Mouse (Mus musculus) hindlimb bud, embryonic 11.5 days (tissue): Measurements from ENCODE around the gene Map3k13.

ENCODE experiments used
- DNase-seq: peaks from one replicate; pipeline ENCODE4 v3.0.0-alpha.2; 2012; ENCODE audit warnings: low read depth, low spot score; ENCODE audit errors: extremely low spot score

Map3k13 gene

GRCm38 (mm10) chr16:21848444-21848843, 54.3 kb downstream of the Map3k13 start:
- no peak for DNase-seq

GRCm38 (mm10) chr16:21848847-21849246, 54.7 kb downstream of the Map3k13 start:
- DNase-seq = no peak

GRCm38 (mm10) chr16:21852374-21852773, 58.2 kb downstream of the Map3k13 start:
- DNase-seq = no peak

DNA sequence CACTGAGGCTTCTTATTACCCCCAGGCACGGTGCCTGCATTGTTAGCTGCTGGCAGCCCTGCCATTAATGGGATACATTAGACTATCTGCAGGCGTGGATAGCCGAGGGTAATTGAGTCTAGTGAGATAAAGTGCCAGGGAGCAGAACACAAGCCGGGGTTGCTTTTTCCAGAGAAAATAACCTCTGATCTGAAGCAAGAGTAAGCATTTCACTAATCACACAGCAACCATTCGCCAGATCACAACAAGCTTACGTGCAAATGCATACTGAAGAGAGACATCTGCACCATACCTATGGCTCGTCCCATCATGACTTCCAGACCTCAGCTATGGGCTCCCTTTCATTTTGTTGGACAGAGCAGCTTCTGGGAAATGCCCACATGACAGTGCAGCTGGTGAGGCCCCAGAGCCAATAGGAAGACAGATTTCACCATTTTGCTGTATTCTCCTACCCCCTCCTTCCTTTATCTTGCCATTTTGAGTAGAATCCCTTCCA, 59.3 kb downstream of the Map3k13 start:
- no peak for DNase-seq

DNA sequence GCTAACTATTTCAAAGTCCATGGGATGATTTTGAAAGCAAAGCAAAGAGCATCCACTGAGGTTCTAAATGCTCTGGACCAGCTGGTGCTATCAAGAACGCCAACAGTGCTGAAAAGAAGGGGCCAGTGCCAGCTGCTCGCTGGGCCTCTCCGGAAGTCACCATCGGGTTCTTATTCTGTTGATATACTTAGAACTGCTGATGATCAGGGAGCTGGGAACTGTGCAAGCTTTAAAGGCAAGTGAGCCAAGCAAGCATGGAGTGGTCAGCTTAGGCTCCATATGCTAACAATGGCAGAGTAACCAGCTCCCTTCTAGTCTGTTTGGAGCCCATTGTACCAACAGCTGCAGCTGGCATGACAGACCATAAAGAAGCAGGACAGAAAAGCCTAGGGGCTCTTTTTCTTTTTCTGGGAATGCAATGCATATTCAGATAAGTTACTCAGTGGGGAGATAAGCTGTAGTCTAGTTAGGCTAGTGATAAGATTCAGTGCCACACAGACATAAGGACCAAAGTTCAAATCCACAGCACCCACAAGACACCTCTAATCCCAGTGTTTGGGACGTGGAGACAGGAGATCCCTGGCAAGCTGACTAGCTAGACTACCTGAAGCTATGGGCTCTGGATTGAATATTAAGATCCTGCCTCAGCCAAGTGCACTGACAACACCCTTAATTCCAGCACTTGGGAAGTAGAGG, 60.6 kb downstream of the Map3k13 start:
- DNase-seq = no peak

GRCm38 (mm10) chr16:21856134-21856533, 62.0 kb downstream of the Map3k13 start:
- no peak for DNase-seq

DNA sequence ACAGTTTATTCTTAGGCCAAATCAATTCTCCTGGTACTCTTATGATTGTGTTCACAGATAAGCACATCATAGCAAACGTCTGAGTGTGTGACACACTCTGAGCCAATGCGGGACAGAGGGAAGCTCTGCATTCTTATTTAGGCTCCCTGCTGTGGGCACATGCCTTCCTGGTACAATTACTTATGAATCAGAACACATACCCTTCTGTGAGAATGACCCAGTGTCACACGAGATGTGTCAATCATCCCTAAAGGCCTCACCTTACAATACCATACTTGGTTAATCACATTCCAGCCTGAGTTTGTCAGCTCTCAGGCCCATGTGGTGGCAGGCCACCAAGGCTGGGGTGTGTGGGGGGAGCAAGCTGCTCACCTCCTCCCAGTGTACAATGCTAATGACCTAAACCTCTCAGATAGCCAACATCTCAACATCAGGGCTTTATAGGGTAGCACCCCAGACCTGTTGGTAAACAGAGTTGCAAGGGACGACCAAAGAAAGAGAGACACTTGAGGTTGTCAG, 63.0 kb downstream of the Map3k13 start:
- no peak for DNase-seq

DNA sequence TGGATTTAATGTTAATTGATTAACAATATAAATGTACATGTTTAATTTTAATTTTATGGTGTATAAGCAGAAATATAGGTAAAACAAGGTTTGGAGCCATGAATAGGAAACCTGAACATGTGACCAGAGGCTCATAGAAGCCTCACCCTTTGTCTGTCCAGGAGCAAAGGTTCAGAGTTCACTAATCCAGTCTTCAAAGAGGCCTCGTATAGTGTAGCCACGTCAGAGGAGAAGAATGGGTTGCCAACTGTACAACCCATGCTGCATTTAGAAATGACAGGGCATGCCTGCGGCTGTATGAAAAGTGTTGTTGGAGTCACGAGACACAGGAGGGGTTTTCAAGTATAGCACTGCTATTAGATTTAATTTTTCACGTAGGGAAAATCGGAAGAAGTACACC, 64.0 kb downstream of the Map3k13 start:
- DNase-seq = no peak

DNA sequence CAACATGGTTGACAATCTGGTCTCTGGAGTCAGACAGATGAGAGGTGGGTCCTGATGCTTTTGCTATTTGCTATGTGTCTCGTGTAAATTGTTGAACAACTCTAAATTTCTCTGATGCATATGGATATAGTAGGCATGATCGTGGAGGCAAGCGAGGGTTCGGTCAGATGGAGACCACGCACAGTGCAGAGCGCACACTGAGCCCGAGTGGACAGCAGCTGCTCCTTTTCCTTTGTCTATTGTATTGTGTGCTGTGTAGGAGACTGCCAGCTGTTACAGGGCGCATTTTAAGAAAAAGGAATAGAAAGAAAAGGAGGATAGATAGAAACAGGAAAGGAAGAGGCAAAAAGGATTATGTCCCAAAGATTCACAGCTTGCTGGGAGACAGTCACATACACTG, 64.7 kb downstream of the Map3k13 start:
- DNase-seq = no peak

- DNase-seq = no peak
Observed at GRCm38 (mm10) chr16:21862448-21862847, 68.3 kb downstream of the Map3k13 start.

GRCm38 (mm10) chr16:21865250-21865982, 71.3 kb downstream of the Map3k13 start:
- no peak for DNase-seq

DNA sequence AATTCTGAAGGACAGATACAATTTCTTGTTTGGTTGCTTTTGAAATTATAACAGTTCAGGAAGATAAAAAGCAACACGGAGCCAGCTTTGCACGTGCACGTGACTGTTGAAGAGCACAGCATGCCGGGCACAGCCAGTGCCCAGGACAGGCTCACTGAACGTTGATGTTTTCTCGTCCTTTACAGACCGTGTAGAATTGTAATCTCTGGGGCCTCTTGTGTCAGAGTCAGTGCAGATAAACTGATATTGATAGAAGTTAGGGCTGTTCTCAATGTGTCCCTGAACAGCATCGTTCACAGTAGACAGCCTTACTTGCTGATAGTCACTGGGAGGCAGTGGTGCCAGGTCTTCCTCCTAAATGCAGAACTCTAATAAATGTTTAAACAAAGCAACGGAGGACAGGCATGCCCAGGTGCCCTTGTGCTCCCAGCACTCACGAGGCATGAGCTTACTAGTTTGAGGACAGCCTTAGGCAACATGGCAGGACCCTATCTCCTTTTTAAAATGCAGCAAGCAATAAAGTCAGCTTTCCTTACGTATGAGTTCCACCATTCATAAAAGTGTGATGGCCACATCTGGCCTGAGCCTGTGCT, 71.9 kb downstream of the Map3k13 start:
- no peak for DNase-seq

GRCm38 (mm10) chr16:21867727-21868126, 73.6 kb downstream of the Map3k13 start:
- DNase-seq = no peak

- no peak for DNase-seq
Observed at GRCm38 (mm10) chr16:21868651-21869050, 74.5 kb downstream of the Map3k13 start.

GRCm38 (mm10) chr16:21869879-21870278, 75.7 kb downstream of the Map3k13 start:
- DNase-seq = peak; percentile 83

GRCm38 (mm10) chr16:21877735-21878134, 83.6 kb downstream of the Map3k13 start:
- no peak for DNase-seq

DNA sequence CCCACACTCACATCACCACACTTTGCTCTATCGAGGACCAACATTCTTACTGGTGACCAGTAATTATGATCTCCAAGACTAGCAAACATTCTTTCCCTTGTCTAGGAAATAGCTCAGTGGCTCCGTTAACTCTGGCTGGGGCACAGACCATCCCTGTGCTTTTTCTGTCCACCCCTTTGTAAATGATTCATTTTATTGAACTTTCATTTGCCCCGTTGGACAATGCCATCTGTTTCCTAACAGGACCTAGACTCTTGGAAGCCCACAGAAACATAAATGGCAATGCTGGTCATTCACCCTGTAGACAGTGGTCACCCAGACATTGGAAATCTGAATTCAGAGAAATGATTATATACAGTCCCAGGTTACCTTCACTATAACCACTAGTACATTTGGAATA, 84.7 kb downstream of the Map3k13 start:
- no peak for DNase-seq

DNA sequence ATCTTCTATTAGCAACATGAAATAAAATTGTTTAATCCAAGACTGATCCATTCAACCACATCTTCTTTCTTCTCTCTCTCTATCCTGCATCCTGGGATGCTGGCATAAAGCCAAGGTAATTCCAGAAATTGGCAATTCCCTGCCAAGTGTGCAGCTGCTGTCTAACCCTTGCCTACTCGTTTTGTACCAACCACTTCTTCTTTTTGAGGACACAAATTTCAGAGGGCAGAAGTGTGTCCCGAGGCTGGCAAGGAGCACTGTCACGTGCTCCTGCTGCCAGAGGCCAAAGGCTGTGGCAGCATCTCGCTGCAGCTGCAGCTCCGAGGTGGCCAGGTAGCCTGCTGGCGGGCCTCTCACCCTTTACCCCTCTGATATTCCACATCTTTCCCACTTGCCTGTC, 87.0 kb downstream of the Map3k13 start:
- no peak for DNase-seq

- DNase-seq = no peak
Observed at GRCm38 (mm10) chr16:21881582-21882259, 87.6 kb downstream of the Map3k13 start.

GRCm38 (mm10) chr16:21887601-21888000, 93.5 kb downstream of the Map3k13 start:
- DNase-seq = no peak

DNA sequence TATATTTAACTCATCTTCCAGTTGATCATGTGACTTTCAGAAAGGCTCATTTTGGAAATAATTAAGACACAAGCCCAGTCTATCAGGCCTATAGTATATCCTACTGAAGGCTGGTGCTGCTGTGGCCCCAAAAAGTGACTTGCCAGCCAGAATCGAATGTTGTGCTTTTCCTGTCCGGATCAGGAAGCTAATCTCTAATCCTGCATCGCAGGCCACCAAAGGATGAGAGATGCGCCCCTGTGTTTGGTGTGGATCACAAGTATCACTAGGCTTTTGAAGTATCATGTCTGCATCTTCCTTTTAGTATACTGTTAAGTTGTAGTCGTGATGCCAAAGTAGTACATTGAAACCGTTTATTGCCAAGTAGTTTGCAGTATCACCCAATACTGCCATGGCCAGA, 99.7 kb downstream of the Map3k13 start:
- no peak for DNase-seq
